Mouse (Mus musculus) frontal cortex, postnatal 36 days (tissue): ENCODE results near the gene Capn10.

Source experiments
- DNase-seq, 2 experiments: peaks; one replicate each; pipeline ENCODE4 v3.0.0; 2022; ENCODE audit warnings: low spot score in 2 of 2

The Capn10 gene

GRCm38 (mm10) chr1:92976141-92976566 lies 42.0 kb downstream of the Capn10 start:
- DNase-seq: no peak

GRCm38 (mm10) chr1:92978645-92979044 lies 44.5 kb downstream of the Capn10 start:
- DNase-seq: no peak

- no peak for DNase-seq
These were observed 45.0 kb downstream of the Capn10 start for GRCm38 (mm10) chr1:92979073-92979602.

GRCm38 (mm10) chr1:92981056-92981845 lies 47.1 kb downstream of the Capn10 start:
- no peak for DNase-seq

GRCm38 (mm10) chr1:92982931-92983605 lies 48.9 kb downstream of the Capn10 start:
- DNase-seq: no peak

GRCm38 (mm10) chr1:92984999-92985398 lies 50.8 kb downstream of the Capn10 start:
- no peak for DNase-seq

GRCm38 (mm10) chr1:92988894-92989293 lies 54.7 kb downstream of the Capn10 start:
- DNase-seq: no peak

GRCm38 (mm10) chr1:92989891-92990290 lies 55.7 kb downstream of the Capn10 start:
- DNase-seq: no peak

- no peak for DNase-seq
These were observed 58.2 kb downstream of the Capn10 start for GRCm38 (mm10) chr1:92992214-92992855.

- no peak for DNase-seq
These were observed 58.7 kb downstream of the Capn10 start for GRCm38 (mm10) chr1:92992880-92993279.
